Mouse (Mus musculus): ENCODE data around the gene Tsen15. TPM values are rescaled to one million over a fixed set of nuclear protein-coding genes. Genes with fewer than 3 reads are reported as not detected.
"Not testable (repeated sequence)": the region's sequence is repeated elsewhere in the genome, so short reads cannot be mapped to it uniquely, and the experiment has no call there.

Gene Tsen15
- total RNA-seq, 2 experiments from 2014 or later: 13.0 to 16.9 TPM

- no peak for ATAC-seq (ENCODE audit: poor library complexity, severe bottlenecking)
Measured at GRCm38 (mm10) chr1:152389271-152389670, 2.8 kb upstream of the Tsen15 start.

GRCm38 (mm10) chr1:152385693-152386092 is 795 bp downstream of the Tsen15 start:
- ATAC-seq (ENCODE audit: poor library complexity, severe bottlenecking): not testable (repeated sequence)

GRCm38 (mm10) chr1:152384589-152384988 is 1.9 kb downstream of the Tsen15 start:
- no peak for ATAC-seq (ENCODE audit: poor library complexity, severe bottlenecking)

- ATAC-seq (ENCODE audit: poor library complexity, severe bottlenecking): no peak
Measured at GRCm38 (mm10) chr1:152378311-152378710, 8.2 kb downstream of the Tsen15 start.

- ATAC-seq (ENCODE audit: poor library complexity, severe bottlenecking): peak; percentile 64
Measured at GRCm38 (mm10) chr1:152369139-152369538, 17.3 kb downstream of the Tsen15 start.

- no peak for ATAC-seq (ENCODE audit: poor library complexity, severe bottlenecking)
Measured at GRCm38 (mm10) chr1:152368311-152369088, 18.0 kb downstream of the Tsen15 start.

GRCm38 (mm10) chr1:152356721-152357120 is 29.8 kb downstream of the Tsen15 start:
- no peak for ATAC-seq (ENCODE audit: poor library complexity, severe bottlenecking)

GRCm38 (mm10) chr1:152347946-152348345 is 38.5 kb downstream of the Tsen15 start:
- no peak for ATAC-seq (ENCODE audit: poor library complexity, severe bottlenecking)

GRCm38 (mm10) chr1:152324024-152324423 is 62.5 kb downstream of the Tsen15 start:
- no peak for ATAC-seq (ENCODE audit: poor library complexity, severe bottlenecking)

Other genes with a start within 250 kb of the Tsen15 start
- not detected in 2 replicates for gene Colgalt2, start 13.1 kb upstream of the Tsen15 start, total RNA-seq (2015)
- gene Colgalt2, start 13.1 kb upstream of the Tsen15 start, total RNA-seq (2017): not detected in 2 replicates